Mouse (Mus musculus) MEL (cell line): ENCODE results near the gene Klhl25. TPM values are rescaled to one million over a fixed set of nuclear protein-coding genes. Genes with fewer than 3 reads are reported as not detected.

Experiments used
- DNase-seq: peaks from one replicate; pipeline ENCODE4 v3.0.0; 2011; ENCODE audit warnings: low read depth, low spot score
- H3K27ac ChIP-seq: 2 replicates; pipeline ENCODE4 v1.5.1; 2012; ENCODE audit warnings: low read depth, mild to moderate bottlenecking, control low read depth, low read length, moderate library complexity; ENCODE audit not compliant: control insufficient read depth
- H3K27me3 ChIP-seq, 2 experiments: fragments of 150-350 bp in 1 of 2; sonication (generic) in 1 of 2; 2 replicates each; pipeline ENCODE4 v1.6.1; 2012; ENCODE audit warnings: low read length in 2 of 2, mild to moderate bottlenecking in 2 of 2, improper control_type of control experiment in 1 of 2, moderate library complexity in 1 of 2; ENCODE audit not compliant: insufficient read depth in 2 of 2, control insufficient read depth in 1 of 2
- H3K36me3 ChIP-seq, 2 experiments: 2 replicates each; pipeline ENCODE4 v1.6.1; 2012 to 2014; ENCODE audit warnings: low read length in 2 of 2, improper control_type of control experiment in 1 of 2, inconsistent platforms in 1 of 2, mild to moderate bottlenecking in 1 of 2; ENCODE audit not compliant: insufficient read depth in 2 of 2, control insufficient read depth in 1 of 2
- H3K4me1 ChIP-seq, 2 experiments: fragments of 150-350 bp in 1 of 2; sonication (generic) in 1 of 2; 2 replicates each; pipeline ENCODE4 v1.6.1; 2012; ENCODE audit warnings: low read length in 2 of 2, improper control_type of control experiment in 1 of 2, mild to moderate bottlenecking in 1 of 2; ENCODE audit not compliant: insufficient read depth in 2 of 2, control insufficient read depth in 1 of 2
- H3K4me3 ChIP-seq, 2 experiments: fragments of 150-350 bp in 1 of 2; sonication (generic) in 1 of 2; 2 replicates each; pipeline ENCODE4 v1.5.1; 2012; ENCODE audit warnings: low read depth in 2 of 2, low read length in 2 of 2, mild to moderate bottlenecking in 2 of 2, moderate library complexity in 2 of 2, control low read depth in 1 of 2, improper control_type of control experiment in 1 of 2; ENCODE audit not compliant: control insufficient read depth in 1 of 2, insufficient read depth in 1 of 2
- H3K79me2 ChIP-seq: 2 replicates; pipeline ENCODE4 v1.6.1; 2012; ENCODE audit warnings: mild to moderate bottlenecking, low read length, moderate library complexity; ENCODE audit not compliant: control insufficient read depth, poor library complexity, insufficient read depth
- H3K9ac ChIP-seq: 2 replicates; pipeline ENCODE4 v1.6.1; 2012; ENCODE audit warnings: low read depth, mild to moderate bottlenecking, control low read depth, low read length, moderate library complexity; ENCODE audit not compliant: control insufficient read depth, poor library complexity, severe bottlenecking
- H3K9me3 ChIP-seq: fragments of 150-350 bp; sonication (generic); replicated peaks from 2 replicates; pipeline ENCODE4 v1.6.1; 2012; ENCODE audit warnings: mild to moderate bottlenecking, low read length, improper control_type of control experiment, moderate library complexity; ENCODE audit not compliant: insufficient read depth
- CHD1 ChIP-seq: IDR thresholded peaks from 2 replicates; pipeline ENCODE4 v1.6.1; 2012; ENCODE audit warnings: low read depth, mild to moderate bottlenecking, inconsistent platforms, low read length, improper control_type of control experiment
- ELF1 ChIP-seq: IDR thresholded peaks from 2 replicates; pipeline ENCODE4 v1.6.1; 2014; ENCODE audit warnings: low read depth, mild to moderate bottlenecking, inconsistent platforms, low read length, improper control_type of control experiment, moderate library complexity
- ETS1 ChIP-seq: IDR thresholded peaks from 2 replicates; pipeline ENCODE4 v1.6.1; 2012; ENCODE audit warnings: low read depth, mild to moderate bottlenecking, inconsistent platforms, low read length, improper control_type of control experiment, moderate library complexity
- GABPA ChIP-seq: IDR thresholded peaks from 2 replicates; pipeline ENCODE4 v1.6.1; 2012; ENCODE audit warnings: low read depth, mild to moderate bottlenecking, inconsistent platforms, low read length, improper control_type of control experiment, moderate library complexity
- HCFC1 ChIP-seq: IDR thresholded peaks from 2 replicates; pipeline ENCODE4 v1.6.1; 2012; ENCODE audit warnings: low read depth, mild to moderate bottlenecking, inconsistent platforms, low read length, improper control_type of control experiment, moderate library complexity
- KAT2A ChIP-seq: conservative IDR thresholded peaks from 2 replicates; pipeline ENCODE4 v1.6.1; 2012; ENCODE audit warnings: low read depth, low read length, improper control_type of control experiment, inconsistent platforms
- MAX ChIP-seq: IDR thresholded peaks from 2 replicates; pipeline ENCODE4 v1.6.1; 2011; ENCODE audit warnings: low read length, improper control_type of control experiment
- MAZ ChIP-seq: IDR thresholded peaks from 2 replicates; pipeline ENCODE4 v1.6.1; 2012; ENCODE audit warnings: low read depth, mild to moderate bottlenecking, inconsistent platforms, low read length, improper control_type of control experiment
- MEF2A ChIP-seq: IDR thresholded peaks from 2 replicates; pipeline ENCODE4 v1.6.1; 2014; ENCODE audit warnings: low read depth, mild to moderate bottlenecking, inconsistent platforms, low read length, improper control_type of control experiment; ENCODE audit not compliant: poor library complexity, insufficient replicate concordance, severe bottlenecking; ENCODE audit errors: extremely low read depth
- MYB ChIP-seq: IDR thresholded peaks from 2 replicates; pipeline ENCODE4 v1.6.1; 2011; ENCODE audit warnings: mild to moderate bottlenecking, low read depth, low read length, improper control_type of control experiment
- NELFE ChIP-seq: IDR thresholded peaks from 2 replicates; pipeline ENCODE4 v1.6.1; 2011; ENCODE audit warnings: low read depth, low read length, improper control_type of control experiment
- POLR2A ChIP-seq, 2 experiments: IDR thresholded peaks; 2 replicates each; pipeline ENCODE4 v1.6.1; 2011 to 2012; ENCODE audit warnings: low read length in 2 of 2, mild to moderate bottlenecking in 2 of 2, control low read depth in 1 of 2, improper control_type of control experiment in 1 of 2, low read depth in 1 of 2, moderate library complexity in 1 of 2; ENCODE audit not compliant: control insufficient read depth in 1 of 2, insufficient read depth in 1 of 2, poor library complexity in 1 of 2
- RCOR1 ChIP-seq: IDR thresholded peaks from 2 replicates; pipeline ENCODE4 v1.6.1; 2012; ENCODE audit warnings: low read depth, mild to moderate bottlenecking, inconsistent platforms, low read length, improper control_type of control experiment
- SIN3A ChIP-seq: IDR thresholded peaks from 2 replicates; pipeline ENCODE4 v1.6.1; 2012; ENCODE audit warnings: low read length, improper control_type of control experiment, inconsistent platforms
- TBP ChIP-seq: IDR thresholded peaks from 2 replicates; pipeline ENCODE4 v1.8.0; 2011; ENCODE audit warnings: low read depth, low read length, improper control_type of control experiment
- TCF12 ChIP-seq: IDR thresholded peaks from 2 replicates; pipeline ENCODE4 v1.6.1; 2014; ENCODE audit warnings: low read depth, mild to moderate bottlenecking, inconsistent platforms, low read length, improper control_type of control experiment, moderate library complexity
- UBTF ChIP-seq: IDR thresholded peaks from 2 replicates; pipeline ENCODE4 v1.6.1; 2012; ENCODE audit warnings: low read depth, mild to moderate bottlenecking, inconsistent platforms, low read length, improper control_type of control experiment, moderate library complexity, borderline replicate concordance; ENCODE audit not compliant: insufficient read depth
- USF2 ChIP-seq, 2 experiments: IDR thresholded peaks; 2 replicates each; pipeline ENCODE4 v1.6.1; 2011 to 2012; ENCODE audit warnings: improper control_type of control experiment in 2 of 2, low read length in 2 of 2, borderline replicate concordance in 1 of 2, inconsistent platforms in 1 of 2, low read depth in 1 of 2, mild to moderate bottlenecking in 1 of 2; ENCODE audit not compliant: insufficient read depth in 1 of 2
- ZKSCAN1 ChIP-seq: IDR thresholded peaks from 2 replicates; pipeline ENCODE4 v1.6.1; 2012; ENCODE audit warnings: low read depth, mild to moderate bottlenecking, inconsistent platforms, low read length, improper control_type of control experiment, moderate library complexity
- polyA plus RNA-seq, 2 experiments: library from polyadenylated mRNA; stranded (reverse) in 1 of 2; unstranded in 1 of 2; fragments of >175 nt in 1 of 2; fragments of >200 nt in 1 of 2; gene quantifications; 2 replicates each; pipeline versions ENCODE4 v1.2.1 to v1.2.4; 2012; ENCODE audit warnings: low replicate concordance in 2 of 2, low read depth in 1 of 2; ENCODE audit not compliant: insufficient read length in 2 of 2, insufficient read depth in 1 of 2, missing spikeins in 1 of 2
- total RNA-seq: library from RNA; depleted of rRNA; stranded (reverse); fragments of 300-350 nt; gene quantifications from 2 replicates; pipeline ENCODE4 v1.2.3, GENCODE M21; 2012

Gene Klhl25
- total and polyA plus RNA-seq, 3 experiments: 7.4 to 11.4 TPM; not detected in 1

GRCm38 (mm10) chr7:75881791-75882190 lies 33.7 kb downstream of the Klhl25 start (continued):
- TF ChIP-seq POLR2A (IDR thresholded peaks at IDR 0.05; ENCODE audit: control insufficient read depth in 1 of 2, insufficient read depth in 1 of 2, low read depth in 1 of 2, low read length in 2 of 2, poor library complexity in 1 of 2): no peak
- no peak for TF ChIP-seq MEF2A
- no peak for TF ChIP-seq USF2 (IDR thresholded peaks at IDR 0.05; ENCODE audit: borderline replicate concordance in 1 of 2, insufficient read depth in 1 of 2, low read depth in 1 of 2, low read length in 2 of 2)
- TF ChIP-seq, all 39 proteins: peak for 0

- peaks cover 0 to 3% of the 10 kb centered on the region in 2 experiments; a peak in 1 of 4 replicates for H3K4me1 ChIP-seq
- no peak overlapping the region for H3K27ac ChIP-seq
- H3K27me3 ChIP-seq: no peaks in the 10 kb centered on the region
- H3K9me3 ChIP-seq: no peaks in the 10 kb centered on the region
- no peaks in the 10 kb centered on the region for H3K79me2 ChIP-seq
- H3K9ac ChIP-seq: no peak overlapping the region
- H3K4me3 ChIP-seq: no peak overlapping the region
- no peak for DNase-seq
- TF ChIP-seq TBP (no peak), MEF2A (no peak), ZKSCAN1 (no peak), USF2 (IDR thresholded peaks at IDR 0.05; ENCODE audit: borderline replicate concordance in 1 of 2, insufficient read depth in 1 of 2, low read depth in 1 of 2, low read length in 2 of 2) (no peak), NELFE (no peak)
- no peaks in the 10 kb centered on the region for H3K36me3 ChIP-seq
These were observed 43.4 kb downstream of the Klhl25 start for GRCm38 (mm10) chr7:75891466-75891865.

GRCm38 (mm10) chr7:75892737-75893136 lies 44.6 kb downstream of the Klhl25 start:
- H3K4me1 ChIP-seq: peaks cover 0 to 3% of the 10 kb centered on the region in 2 experiments; a peak in 1 of 4 replicates
- H3K27ac ChIP-seq: no peak overlapping the region
- no peaks in the 10 kb centered on the region for H3K79me2 ChIP-seq
- H3K9me3 ChIP-seq: no peaks in the 10 kb centered on the region
- DNase-seq: no peak
- no peak overlapping the region for H3K4me3 ChIP-seq
- TF ChIP-seq ETS1: no peak
- TF ChIP-seq HCFC1: no peak
- TF ChIP-seq MEF2A: no peak
- TF ChIP-seq USF2 (IDR thresholded peaks at IDR 0.05; ENCODE audit: borderline replicate concordance in 1 of 2, insufficient read depth in 1 of 2, low read depth in 1 of 2, low read length in 2 of 2): no peak
- TF ChIP-seq CHD1: no peak
- no peak overlapping the region for H3K9ac ChIP-seq
- H3K27me3 ChIP-seq: no peaks in the 10 kb centered on the region
- no peaks in the 10 kb centered on the region for H3K36me3 ChIP-seq

- Histone ChIP-seq H3K27me3 (no peaks in the 10 kb centered on the region), H3K4me3 (no peak overlapping the region), H3K9ac (no peak overlapping the region), H3K36me3 (no peaks in the 10 kb centered on the region), H3K4me1 (peaks cover 0 to 3% of the 10 kb centered on the region in 2 experiments; a peak in 1 of 4 replicates), H3K79me2 (no peaks in the 10 kb centered on the region), H3K27ac (no peak overlapping the region), H3K9me3 (no peaks in the 10 kb centered on the region)
- TF ChIP-seq ZKSCAN1 (no peak), KAT2A (no peak), TCF12 (no peak), GABPA (no peak), UBTF (no peak), TBP (no peak), ETS1 (no peak), MYB (no peak), MAX (no peak), RCOR1 (no peak), ELF1 (no peak), SIN3A (no peak), MAZ (no peak)
- DNase-seq: no peak
These were observed 45.6 kb downstream of the Klhl25 start for GRCm38 (mm10) chr7:75893709-75894108.
